Mouse (Mus musculus): ENCODE results near the gene Hnrnpk. TPM values are rescaled to one million over a fixed set of nuclear protein-coding genes. Genes with fewer than 3 reads are reported as not detected.
"Not testable (repeated sequence)": the region's sequence is repeated elsewhere in the genome, so short reads cannot be mapped to it uniquely, and the experiment has no call there.

Hnrnpk gene
- polyA plus RNA-seq (2016; fragmentation: Nextera tagmentation; extraction: Ambion mirVana) = 1,257 and 1,505 TPM in 2 replicates

- H3K4me3 ChIP-seq = peak within 1 kb of the TSS; percentile 92
- WGBS = 9% methylated on average over 17 of the region's 17 CpGs
Observed at GRCm38 (mm10) chr13:58403243-58403642, at the start of gene Hnrnpk. Gene Hnrnpk (minus strand): TSS chr13:58403343.

GRCm38 (mm10) chr13:58452246-58452645 is 49.1 kb upstream of the Hnrnpk start:
- no peak overlapping the region for H3K4me3 ChIP-seq
- 61% methylated on average over 4 of the region's 4 CpGs for WGBS
- H3K36me3 ChIP-seq = no peaks in the 10 kb centered on the region
- H3K27ac ChIP-seq = no peak overlapping the region
- H3K4me1 ChIP-seq = peaks cover 8% of the 10 kb centered on the region; the same call in 1 of the 2 replicates
- peaks cover 30% of the 10 kb centered on the region for H3K27me3 ChIP-seq (ENCODE audit: insufficient read depth, poor library complexity, severe bottlenecking)
- no peak for DNase-seq (ENCODE audit: low spot score)
- H3K9me3 ChIP-seq = no peaks in the 10 kb centered on the region

More at GRCm38 (mm10) chr13:58403243-58403642, at the start of gene Hnrnpk:
- not testable (repeated sequence) for DNase-seq (ENCODE audit: low spot score); H3K27me3 ChIP-seq (ENCODE audit: insufficient read depth, poor library complexity, severe bottlenecking); H3K9me3 ChIP-seq; H3K4me1 ChIP-seq
- H3K27ac ChIP-seq = peak within 1 kb of the TSS; percentile 100
- H3K36me3 ChIP-seq = peaks cover 19% of the 10 kb centered on the region

- no peak overlapping the region for H3K4me3 ChIP-seq
- WGBS = 81% methylated on average over 22 of the region's 22 CpGs
- peaks cover 8% of the 10 kb centered on the region; the same call in 1 of the 2 replicates for H3K4me1 ChIP-seq
- no peak overlapping the region for H3K27ac ChIP-seq
- DNase-seq (ENCODE audit: low spot score) = no peak
- H3K36me3 ChIP-seq = no peaks in the 10 kb centered on the region
- peaks cover 30% of the 10 kb centered on the region for H3K27me3 ChIP-seq (ENCODE audit: insufficient read depth, poor library complexity, severe bottlenecking)
- no peaks in the 10 kb centered on the region for H3K9me3 ChIP-seq
Observed at GRCm38 (mm10) chr13:58450459-58451182, 47.5 kb upstream of the Hnrnpk start.

- Histone ChIP-seq H3K27me3 (ENCODE audit: insufficient read depth, poor library complexity, severe bottlenecking) (0 out of 2 replicates have a peak, but pooled peaks cover 4% of the 10 kb centered on the region), H3K36me3 (no peaks in the 10 kb centered on the region), H3K4me1 (no peaks in the 10 kb centered on the region), H3K4me3 (no peak overlapping the region), H3K9me3 (no peaks in the 10 kb centered on the region), H3K27ac (no peak overlapping the region)
- DNase-seq (ENCODE audit: low spot score) = no peak
- 77% methylated on average over 2 of the region's 2 CpGs for WGBS
Observed at GRCm38 (mm10) chr13:58446541-58446940, 43.4 kb upstream of the Hnrnpk start.

GRCm38 (mm10) chr13:58443787-58444186 is 40.6 kb upstream of the Hnrnpk start:
- no peaks in the 10 kb centered on the region for H3K4me1 ChIP-seq
- H3K9me3 ChIP-seq = no peaks in the 10 kb centered on the region
- WGBS = 59% methylated on average over 7 of the region's 7 CpGs
- no peaks in the 10 kb centered on the region for H3K36me3 ChIP-seq
- no peak overlapping the region for H3K4me3 ChIP-seq
- H3K27ac ChIP-seq = no peak overlapping the region
- no peak for DNase-seq (ENCODE audit: low spot score)
- H3K27me3 ChIP-seq (ENCODE audit: insufficient read depth, poor library complexity, severe bottlenecking) = 0 out of 2 replicates have a peak, but pooled peaks cover 4% of the 10 kb centered on the region

GRCm38 (mm10) chr13:58443326-58443725 is 40.2 kb upstream of the Hnrnpk start:
- DNase-seq (ENCODE audit: low spot score) = no peak
- Histone ChIP-seq H3K27me3 (ENCODE audit: insufficient read depth, poor library complexity, severe bottlenecking) (0 out of 2 replicates have a peak, but pooled peaks cover 4% of the 10 kb centered on the region), H3K36me3 (no peaks in the 10 kb centered on the region), H3K4me3 (no peak overlapping the region), H3K9me3 (no peaks in the 10 kb centered on the region), H3K4me1 (no peaks in the 10 kb centered on the region), H3K27ac (no peak overlapping the region)
- 74% methylated on average over 4 of the region's 4 CpGs for WGBS

- Histone ChIP-seq H3K4me3 (no peak overlapping the region), H3K36me3 (no peaks in the 10 kb centered on the region), H3K27me3 (ENCODE audit: insufficient read depth, poor library complexity, severe bottlenecking) (no peaks in the 10 kb centered on the region), H3K9me3 (no peaks in the 10 kb centered on the region), H3K4me1 (no peaks in the 10 kb centered on the region), H3K27ac (no peak overlapping the region)
- no peak for DNase-seq (ENCODE audit: low spot score)
- WGBS = 50% methylated on average over 2 of the region's 2 CpGs
Observed at GRCm38 (mm10) chr13:58439716-58440115, 36.6 kb upstream of the Hnrnpk start.

- DNase-seq (ENCODE audit: low spot score) = no peak
- H3K4me1 ChIP-seq = peaks cover 11% of the 10 kb centered on the region; the same call in 1 of the 2 replicates
- H3K4me3 ChIP-seq = no peak overlapping the region
- 53% methylated on average over 10 of the region's 10 CpGs for WGBS
- no peaks in the 10 kb centered on the region for H3K36me3 ChIP-seq
- no peak overlapping the region for H3K27ac ChIP-seq
- H3K9me3 ChIP-seq = no peaks in the 10 kb centered on the region
- no peaks in the 10 kb centered on the region for H3K27me3 ChIP-seq (ENCODE audit: insufficient read depth, poor library complexity, severe bottlenecking)
Observed at GRCm38 (mm10) chr13:58423061-58423660, 20.0 kb upstream of the Hnrnpk start.

- no peaks in the 10 kb centered on the region for H3K9me3 ChIP-seq
- no peak overlapping the region for H3K4me3 ChIP-seq
- WGBS = 58% methylated on average over 4 of the region's 4 CpGs
- DNase-seq (ENCODE audit: low spot score) = no peak
- no peaks in the 10 kb centered on the region for H3K36me3 ChIP-seq
- peaks cover 11% of the 10 kb centered on the region; the same call in 1 of the 2 replicates for H3K4me1 ChIP-seq
- no peaks in the 10 kb centered on the region for H3K27me3 ChIP-seq (ENCODE audit: insufficient read depth, poor library complexity, severe bottlenecking)
- no peak overlapping the region for H3K27ac ChIP-seq
Observed at GRCm38 (mm10) chr13:58422242-58422641, 19.1 kb upstream of the Hnrnpk start.

GRCm38 (mm10) chr13:58421026-58421425 is 17.9 kb upstream of the Hnrnpk start:
- no peaks in the 10 kb centered on the region for H3K27me3 ChIP-seq (ENCODE audit: insufficient read depth, poor library complexity, severe bottlenecking)
- H3K4me3 ChIP-seq = no peak overlapping the region
- H3K4me1 ChIP-seq = peaks cover 11% of the 10 kb centered on the region; the same call in 1 of the 2 replicates
- H3K36me3 ChIP-seq = no peaks in the 10 kb centered on the region
- DNase-seq (ENCODE audit: low spot score) = no peak
- H3K27ac ChIP-seq = no peak overlapping the region
- WGBS = 67% methylated on average over 4 of the region's 4 CpGs
- no peaks in the 10 kb centered on the region for H3K9me3 ChIP-seq

GRCm38 (mm10) chr13:58419266-58419665 is 16.1 kb upstream of the Hnrnpk start:
- H3K9me3 ChIP-seq = no peaks in the 10 kb centered on the region
- no peak overlapping the region for H3K4me3 ChIP-seq
- H3K4me1 ChIP-seq = peaks cover 11% of the 10 kb centered on the region; the same call in 1 of the 2 replicates
- no peaks in the 10 kb centered on the region for H3K36me3 ChIP-seq
- DNase-seq (ENCODE audit: low spot score) = no peak
- no peak overlapping the region for H3K27ac ChIP-seq
- no peaks in the 10 kb centered on the region for H3K27me3 ChIP-seq (ENCODE audit: insufficient read depth, poor library complexity, severe bottlenecking)
- 88% methylated on average over 1 of the region's 1 CpGs for WGBS

GRCm38 (mm10) chr13:58418656-58419055 is 15.5 kb upstream of the Hnrnpk start:
- WGBS = 76% methylated on average over 4 of the region's 4 CpGs
- Histone ChIP-seq H3K4me1 (peaks cover 10% of the 10 kb centered on the region; the same call in 1 of the 2 replicates), H3K4me3 (no peak overlapping the region), H3K27me3 (ENCODE audit: insufficient read depth, poor library complexity, severe bottlenecking) (no peaks in the 10 kb centered on the region), H3K27ac (no peak overlapping the region), H3K9me3 (no peaks in the 10 kb centered on the region), H3K36me3 (no peaks in the 10 kb centered on the region)
- no peak for DNase-seq (ENCODE audit: low spot score)

GRCm38 (mm10) chr13:58415838-58416237 is 12.7 kb upstream of the Hnrnpk start:
- Histone ChIP-seq H3K4me1 (no peaks in the 10 kb centered on the region), H3K27me3 (ENCODE audit: insufficient read depth, poor library complexity, severe bottlenecking) (no peaks in the 10 kb centered on the region), H3K9me3 (no peaks in the 10 kb centered on the region), H3K4me3 (no peak overlapping the region), H3K36me3 (peaks cover 17% of the 10 kb centered on the region; the same call in 1 of the 2 replicates), H3K27ac (no peak overlapping the region)
- no peak for DNase-seq (ENCODE audit: low spot score)
- WGBS = 82% methylated on average over 5 of the region's 5 CpGs
